In the genomic region with DNA sequence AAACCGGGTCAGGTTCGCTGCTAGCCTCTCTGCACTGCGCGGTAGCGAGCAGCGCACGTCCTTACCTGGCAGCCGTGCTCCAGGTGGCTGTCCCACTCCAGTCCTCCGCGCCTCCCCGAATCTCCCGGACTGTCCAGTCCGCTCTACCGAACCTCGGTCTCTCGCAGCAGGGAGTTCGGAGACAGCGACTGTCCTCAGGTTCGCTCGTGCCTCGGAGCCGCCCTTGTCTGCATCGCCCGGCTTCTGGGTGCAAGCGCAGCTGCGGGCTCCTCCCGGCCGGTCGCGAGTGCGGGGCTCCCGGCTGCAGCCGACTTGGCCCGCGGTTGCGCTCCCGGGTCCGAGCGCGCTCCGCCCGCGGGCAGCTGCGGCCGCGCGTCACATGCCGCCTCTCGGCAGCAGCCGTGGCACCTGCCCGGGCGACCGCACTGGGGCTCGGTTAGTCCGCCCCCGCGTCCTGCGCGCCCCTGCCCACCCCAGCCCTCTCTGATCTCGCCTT, we compare ENCODE assay signal across 8 mouse cellular contexts. TPM values are rescaled to one million over a fixed set of nuclear protein-coding genes. Genes with fewer than 3 reads are reported as not detected.
DNase-seq lines count a peak whose midpoint lies in the region; ATAC-seq and TF ChIP-seq lines count a peak whose summit lies in the region.

No protein-coding gene starts in this region.

- TF ChIP-seq CTCF in heart, adult 2 months (IDR thresholded peaks at IDR 0.05), result no peak
- TF ChIP-seq CTCF in brain, embryonic 14.5 days (IDR thresholded peaks at IDR 0.05; ENCODE audit: borderline replicate concordance, extremely low read depth, insufficient read depth, insufficient read length), result no peak
- no peak for TF ChIP-seq CTCF in kidney, postnatal 0 days (IDR thresholded peaks at IDR 0.05; ENCODE audit: low read depth)

- no peaks in the 10 kb centered on the region for H3K79me2 ChIP-seq in heart, adult 2 months (replicated peaks; ENCODE audit: control insufficient read depth, insufficient read depth, low read length)

- TF ChIP-seq POLR2A in heart, adult 2 months (IDR thresholded peaks at IDR 0.05; ENCODE audit: insufficient read depth, low read depth, low read length), result no peak
- no peak for TF ChIP-seq POLR2A in brain, embryonic 14.5 days (IDR thresholded peaks at IDR 0.05; ENCODE audit: borderline replicate concordance, extremely low read depth, insufficient read depth, insufficient read length, poor library complexity, severe bottlenecking)

- ATAC-seq in kidney, postnatal 0 days (replicated peaks; ENCODE audit: low FRiP score, low read depth), result peak; percentile 53; the same call in 1 of the 2 replicates
- ATAC-seq in lung, embryonic 15.5 days (ENCODE audit: borderline replicate concordance, extremely low read depth, low FRiP score, low TSS enrichment), result peak; percentile 52; the same call in 1 of the 2 replicates

- peak overlapping the region; percentile 45 for H3K4me3 ChIP-seq in heart, adult 2 months
- H3K4me3 ChIP-seq in heart, embryonic 10.5 days, result peak overlapping the region; percentile 77
- peak overlapping the region; percentile 61 for H3K4me3 ChIP-seq in kidney, postnatal 0 days (replicated peaks; ENCODE audit: low read depth, low read length)
- peak overlapping the region; percentile 53 for H3K4me3 ChIP-seq in lung, embryonic 15.5 days

- peaks cover 6% of the 10 kb centered on the region for H3K27me3 ChIP-seq in heart, adult 2 months (ENCODE audit: control insufficient read depth, insufficient read depth, low read length)
- H3K27me3 ChIP-seq in heart, embryonic 10.5 days (ENCODE audit: insufficient read depth, poor library complexity, severe bottlenecking), result peaks cover 50% of the 10 kb centered on the region
- peaks cover 13% of the 10 kb centered on the region for H3K27me3 ChIP-seq in kidney, postnatal 0 days (ENCODE audit: insufficient read depth, low read length)
- H3K27me3 ChIP-seq in lung, embryonic 15.5 days, result peaks cover 36% of the 10 kb centered on the region

- H3K36me3 ChIP-seq in heart, adult 2 months (ENCODE audit: control insufficient read depth, insufficient read depth, low read length), result no peaks in the 10 kb centered on the region
- no peaks in the 10 kb centered on the region for H3K36me3 ChIP-seq in heart, embryonic 10.5 days
- no peaks in the 10 kb centered on the region for H3K36me3 ChIP-seq in kidney, postnatal 0 days (ENCODE audit: insufficient read depth, low read length)
- H3K36me3 ChIP-seq in lung, embryonic 15.5 days, result no peaks in the 10 kb centered on the region

- H3K4me1 ChIP-seq in heart, adult 2 months (ENCODE audit: control insufficient read depth, insufficient read depth, low read length), result no peaks in the 10 kb centered on the region; the same call in 1 of the 2 replicates
- peaks cover 13% of the 10 kb centered on the region; the same call in 1 of the 2 replicates for H3K4me1 ChIP-seq in heart, embryonic 10.5 days
- H3K4me1 ChIP-seq in kidney, postnatal 0 days (replicated peaks; ENCODE audit: insufficient read depth, low read length), result peaks cover 9% of the 10 kb centered on the region; the same call in 1 of the 2 replicates
- H3K4me1 ChIP-seq in lung, embryonic 15.5 days, result peaks cover 9% of the 10 kb centered on the region

- peak overlapping the region; percentile 61 for H3K9ac ChIP-seq in heart, adult 2 months (ENCODE audit: low read depth, low read length)
- H3K9ac ChIP-seq in kidney, postnatal 0 days (ENCODE audit: low read depth, low read length), result peak overlapping the region; percentile 51
- peak overlapping the region; percentile 17 for H3K9ac ChIP-seq in lung, embryonic 15.5 days

- peak overlapping the region; percentile 95 for H3K4me2 ChIP-seq in kidney, postnatal 0 days (ENCODE audit: low read length)
- peak overlapping the region; percentile 96 for H3K4me2 ChIP-seq in lung, embryonic 15.5 days

- DNase-seq in heart, adult 2 months, result peak; percentile 14 to 28
- no peak for DNase-seq in heart, postnatal 25 days (ENCODE audit: low spot score)
- DNase-seq in brain, embryonic 14.5 days (ENCODE audit: low read depth), result peak; percentile 60
- DNase-seq in heart, embryonic 10.5 days (ENCODE audit: low spot score), result no peak
- no peak for DNase-seq in kidney, postnatal 0 days (ENCODE audit: low spot score)
- peak; percentile 23 for DNase-seq in right cerebral cortex, postnatal 14 days
- no peak for DNase-seq in Muller cell, postnatal 12 days (ENCODE audit: inconsistent ontology term)

- 1% methylated on average over 60 of the region's 60 CpGs for WGBS in heart, adult 2 months
- WGBS in heart, embryonic 10.5 days, result under 1% methylated on average over 58 of the region's 60 CpGs
- WGBS in kidney, postnatal 0 days, result under 1% methylated on average over 60 of the region's 60 CpGs
- under 1% methylated on average over 60 of the region's 60 CpGs for WGBS in lung, embryonic 15.5 days

- no peaks in the 10 kb centered on the region for H3K9me3 ChIP-seq in heart, embryonic 10.5 days
- no peaks in the 10 kb centered on the region for H3K9me3 ChIP-seq in kidney, postnatal 0 days (replicated peaks; ENCODE audit: low read length)
- H3K9me3 ChIP-seq in lung, embryonic 15.5 days, result no peaks in the 10 kb centered on the region

- H3K27ac ChIP-seq in heart, adult 2 months, result peak overlapping the region; percentile 15; the same call in 1 of the 2 replicates
- peak overlapping the region; percentile 17; the same call in 1 of the 2 replicates for H3K27ac ChIP-seq in heart, embryonic 10.5 days
- H3K27ac ChIP-seq in kidney, postnatal 0 days, result no peak overlapping the region
- H3K27ac ChIP-seq in lung, embryonic 15.5 days, result no peak overlapping the region

- TF ChIP-seq EP300 in heart, adult 2 months (IDR thresholded peaks at IDR 0.05; ENCODE audit: insufficient read depth, low read depth, low read length), result no peak

- intact Hi-C loops in heart, adult 2 months (cut with DNase I), result no loop called here
- intact Hi-C loops in heart, postnatal 25 days (cut with DNase I), result no loop called here

RNA-seq across cellular contexts. Expression of a gene that starts 0.4 kb away (rescaled TPM):
- total RNA-seq in heart, adult 2 months (2021), result 1 to 10 TPM in 1 of 2 experiments, under 1 TPM in 1; 0.89 to 1.2 TPM
- 0.47 and 1.6 TPM in 2 replicates for polyA plus RNA-seq in heart, adult 2 months (2012; rRNA removed)
- 1 to 10 TPM in 1 of 2 experiments, under 1 TPM in 1; 0.84 to 1.5 TPM for total RNA-seq in heart, postnatal 25 days (2021)
- 5.0 and 8.4 TPM in 2 replicates for polyA plus RNA-seq in brain, embryonic 14.5 days (2012; rRNA removed)
- 0.09 and 0.39 TPM in 2 replicates for polyA plus RNA-seq in heart, embryonic 10.5 days (2016; fragmentation: Nextera tagmentation; extraction: Ambion mirVana)
- 0.75 and 0.84 TPM in 2 replicates for polyA plus RNA-seq in kidney, postnatal 0 days (2015; fragmentation: Nextera tagmentation; extraction: Ambion mirVana)
- 0.55 and 0.83 TPM in 2 replicates for polyA plus RNA-seq in lung, embryonic 15.5 days (2015; fragmentation: Nextera tagmentation; extraction: Ambion mirVana)

Comparison
In these comparisons a context has a peak if more than half of its experiments do, and no peak if none do; other contexts are left out.
1. DNase-seq: peak in heart, adult 2 months (2 of 2), brain, embryonic 14.5 days (single experiment) and right cerebral cortex, postnatal 14 days (single experiment); none in heart, postnatal 25 days (single experiment), heart, embryonic 10.5 days (single experiment), kidney, postnatal 0 days (single experiment) and Muller cell, postnatal 12 days (single experiment).
2. H3K27ac ChIP-seq: peak in heart, adult 2 months (single experiment) and heart, embryonic 10.5 days (single experiment); none in kidney, postnatal 0 days (single experiment) and lung, embryonic 15.5 days (single experiment).
3. Peak in every context shown above with its lines, with median percentiles within 50 percentile points of each other: H3K4me3 ChIP-seq and H3K9ac ChIP-seq.